ENCODE assay signal across 14 mouse cellular contexts in the genomic region with DNA sequence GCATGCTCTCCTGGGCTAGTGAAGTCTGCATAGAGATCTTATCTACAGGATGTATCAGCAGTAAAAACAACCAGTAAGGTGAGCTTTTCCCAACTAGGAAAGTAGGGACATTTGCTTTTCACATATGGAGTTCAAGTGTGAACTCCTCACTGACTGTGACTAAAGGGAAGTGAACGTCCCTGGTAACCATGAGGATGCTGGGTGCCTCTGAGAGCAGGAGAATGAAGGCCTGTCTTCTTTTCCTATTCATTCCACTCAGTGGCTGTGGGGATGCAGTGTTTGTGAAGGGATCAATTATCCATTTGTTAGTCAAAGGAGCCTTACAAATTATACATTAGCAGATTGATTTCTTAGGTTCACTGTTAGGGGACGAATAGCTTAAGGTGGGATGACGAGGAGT.
"Had no signal": no experiment of that assay in that cellular context is flagged by ENCODE, and none has a peak within 500 bp of the region (broad histone marks: within the 10 kb centered on the region; RNA-seq: fewer than 3 reads in every experiment).

No protein-coding gene starts in this region.

- H3K27me3 ChIP-seq: kidney, embryonic 15.5 days; limb, embryonic 13.5 days; liver, embryonic 15.5 days had no signal

- H3K9me3 ChIP-seq: kidney, embryonic 15.5 days; limb, embryonic 13.5 days; liver, embryonic 15.5 days had no signal

- H3K36me3 ChIP-seq: kidney, embryonic 15.5 days; limb, embryonic 13.5 days; liver, embryonic 15.5 days had no signal

- H3K4me2 ChIP-seq: kidney, embryonic 15.5 days; limb, embryonic 13.5 days; liver, embryonic 11.5 days; liver, embryonic 15.5 days had no signal

- ATAC-seq: intestine, embryonic 16.5 days; lung, postnatal 0 days had no signal

- DNase-seq: kidney, adult 2 months; kidney, postnatal 14 days; left cerebral cortex, postnatal 4 days; lung, adult 2 months; lung, postnatal 36 days; right cerebral cortex, adult 18-20 months; right cerebral cortex, postnatal 25 days; thymus, postnatal 36 days had no signal

- H3K4me3 ChIP-seq: kidney, embryonic 15.5 days; limb, embryonic 13.5 days; liver, embryonic 15.5 days had no signal

- H3K4me1 ChIP-seq: liver, embryonic 15.5 days had no signal

- H3K27ac ChIP-seq: kidney, embryonic 15.5 days; limb, embryonic 13.5 days; liver, embryonic 15.5 days had no signal

- H3K9ac ChIP-seq: kidney, embryonic 15.5 days; limb, embryonic 13.5 days; liver, embryonic 15.5 days had no signal
